Mouse (Mus musculus): Measurements from ENCODE around the gene Ly6g6f.

GRCm38 (mm10) chr17:35052271-35052798 is 33.1 kb downstream of the Ly6g6f start:
- TF ChIP-seq CTCF (IDR thresholded peaks at IDR 0.05; ENCODE audit: extremely low read depth, insufficient read length, insufficient replicate concordance, low read depth, low read length) (no peak), POLR2A (IDR thresholded peaks at IDR 0.05; ENCODE audit: low read depth, low read length) (no peak)

Measured in small intestine, adult 2 months (tissue).